Mouse (Mus musculus): ENCODE measurements around the gene Shoc2. TPM values are rescaled to one million over a fixed set of nuclear protein-coding genes. Genes with fewer than 3 reads are reported as not detected.
A peak's percentile ranks its signal among the peaks of the same experiment; 100 is the strongest.

The Shoc2 gene
- polyA plus RNA-seq, 1 experiment from 2014 or later: 59.6 TPM

- Histone ChIP-seq H3K27me3 (ENCODE audit: control insufficient read depth, insufficient read depth, low read length) (no peaks in the 10 kb centered on the region), H3K9ac (ENCODE audit: low read depth, low read length) (no peak overlapping the region), H3K27ac (ENCODE audit: low read depth, low read length) (no peak overlapping the region), H3K36me3 (ENCODE audit: control insufficient read depth, insufficient read depth, low read length) (peaks cover 1% of the 10 kb centered on the region; the same call in 1 of the 2 replicates), H3K4me1 (ENCODE audit: control insufficient read depth, insufficient read depth, low read length) (no peaks in the 10 kb centered on the region), H3K4me2 (replicated peaks; ENCODE audit: low read depth, low read length) (no peak overlapping the region), H3K4me3 (ENCODE audit: low read length) (no peak overlapping the region), H3K9me3 (ENCODE audit: control insufficient read depth, low read length) (no peaks in the 10 kb centered on the region)
- whole genome bisulfite sequencing: 74% methylated on average over 7 of the region's 7 CpGs
- no peak for ATAC-seq (ENCODE audit: low FRiP score, low TSS enrichment)
Measured at GRCm38 (mm10) chr19:54039441-54039840, 95.3 kb downstream of the Shoc2 start.

GRCm38 (mm10) chr19:54040356-54041028, 96.4 kb downstream of the Shoc2 start:
- H3K27ac ChIP-seq (ENCODE audit: low read depth, low read length): no peak overlapping the region
- no peaks in the 10 kb centered on the region for H3K36me3 ChIP-seq (ENCODE audit: control insufficient read depth, insufficient read depth, low read length)
- peaks cover 4% of the 10 kb centered on the region; the same call in 1 of the 2 replicates for H3K4me1 ChIP-seq (ENCODE audit: control insufficient read depth, insufficient read depth, low read length)
- H3K9me3 ChIP-seq (ENCODE audit: control insufficient read depth, low read length): no peaks in the 10 kb centered on the region
- H3K4me3 ChIP-seq (ENCODE audit: low read length): no peak overlapping the region
- H3K4me2 ChIP-seq (replicated peaks; ENCODE audit: low read depth, low read length): no peak overlapping the region; the same call in 1 of the 2 replicates
- no peak for ATAC-seq (ENCODE audit: low FRiP score, low TSS enrichment)
- peaks cover 4% of the 10 kb centered on the region; the same call in 1 of the 2 replicates for H3K27me3 ChIP-seq (ENCODE audit: control insufficient read depth, insufficient read depth, low read length)
- 37% methylated on average over 4 of the region's 4 CpGs for WGBS
- no peak overlapping the region for H3K9ac ChIP-seq (ENCODE audit: low read depth, low read length)

- 18% methylated on average over 5 of the region's 5 CpGs for WGBS
- Histone ChIP-seq H3K9me3 (ENCODE audit: control insufficient read depth, low read length) (no peaks in the 10 kb centered on the region), H3K4me2 (replicated peaks; ENCODE audit: low read depth, low read length) (no peak overlapping the region; the same call in 1 of the 2 replicates), H3K4me1 (ENCODE audit: control insufficient read depth, insufficient read depth, low read length) (peaks cover 7% of the 10 kb centered on the region; the same call in 1 of the 2 replicates), H3K27ac (ENCODE audit: low read depth, low read length) (no peak overlapping the region), H3K4me3 (ENCODE audit: low read length) (no peak overlapping the region), H3K27me3 (ENCODE audit: control insufficient read depth, insufficient read depth, low read length) (peaks cover 9% of the 10 kb centered on the region), H3K36me3 (ENCODE audit: control insufficient read depth, insufficient read depth, low read length) (no peaks in the 10 kb centered on the region), H3K9ac (ENCODE audit: low read depth, low read length) (no peak overlapping the region)
- ATAC-seq (ENCODE audit: low FRiP score, low TSS enrichment): no peak
Measured at GRCm38 (mm10) chr19:54041029-54041367, 96.9 kb downstream of the Shoc2 start.

GRCm38 (mm10) chr19:54043851-54044250, 99.7 kb downstream of the Shoc2 start, which contains the start of gene Adra2a:
Gene Adra2a, plus strand, starts transcription at chr19:54044151.
- H3K36me3 ChIP-seq (ENCODE audit: control insufficient read depth, insufficient read depth, low read length): no peaks in the 10 kb centered on the region
- H3K4me1 ChIP-seq (ENCODE audit: control insufficient read depth, insufficient read depth, low read length): peaks cover 31% of the 10 kb centered on the region
- WGBS: 75% methylated on average over 5 of the region's 5 CpGs
- no peak within 1 kb of the TSS for H3K27ac ChIP-seq (ENCODE audit: low read depth, low read length)
- ATAC-seq (ENCODE audit: low FRiP score, low TSS enrichment): no peak
- peak within 1 kb of the TSS; percentile 70 for H3K9ac ChIP-seq (ENCODE audit: low read depth, low read length)
- H3K27me3 ChIP-seq (ENCODE audit: control insufficient read depth, insufficient read depth, low read length): peaks cover 36% of the 10 kb centered on the region
- peak within 1 kb of the TSS; percentile 100 for H3K4me2 ChIP-seq (replicated peaks; ENCODE audit: low read depth, low read length)
- H3K9me3 ChIP-seq (ENCODE audit: control insufficient read depth, low read length): no peaks in the 10 kb centered on the region
- H3K4me3 ChIP-seq (ENCODE audit: low read length): peak within 1 kb of the TSS; percentile 58

- H3K4me2 ChIP-seq (replicated peaks; ENCODE audit: low read depth, low read length): peak overlapping the region; percentile 100
- WGBS: under 1% methylated on average over 59 of the region's 59 CpGs
- no peaks in the 10 kb centered on the region for H3K9me3 ChIP-seq (ENCODE audit: control insufficient read depth, low read length)
- peak overlapping the region; percentile 58 for H3K4me3 ChIP-seq (ENCODE audit: low read length)
- H3K36me3 ChIP-seq (ENCODE audit: control insufficient read depth, insufficient read depth, low read length): no peaks in the 10 kb centered on the region
- peaks cover 45% of the 10 kb centered on the region for H3K27me3 ChIP-seq (ENCODE audit: control insufficient read depth, insufficient read depth, low read length)
- peaks cover 31% of the 10 kb centered on the region for H3K4me1 ChIP-seq (ENCODE audit: control insufficient read depth, insufficient read depth, low read length)
- no peak overlapping the region for H3K27ac ChIP-seq (ENCODE audit: low read depth, low read length)
- ATAC-seq (ENCODE audit: low FRiP score, low TSS enrichment): peak; percentile 84
- peak overlapping the region; percentile 70 for H3K9ac ChIP-seq (ENCODE audit: low read depth, low read length)
Measured at GRCm38 (mm10) chr19:54044507-54045371, 100.6 kb downstream of the Shoc2 start.

- H3K27me3 ChIP-seq (ENCODE audit: control insufficient read depth, insufficient read depth, low read length): peaks cover 51% of the 10 kb centered on the region
- peak overlapping the region; percentile 70 for H3K9ac ChIP-seq (ENCODE audit: low read depth, low read length)
- peak; percentile 33; the same call in 1 of the 2 replicates for ATAC-seq (ENCODE audit: low FRiP score, low TSS enrichment)
- H3K9me3 ChIP-seq (ENCODE audit: control insufficient read depth, low read length): no peaks in the 10 kb centered on the region
- H3K36me3 ChIP-seq (ENCODE audit: control insufficient read depth, insufficient read depth, low read length): no peaks in the 10 kb centered on the region
- H3K4me1 ChIP-seq (ENCODE audit: control insufficient read depth, insufficient read depth, low read length): peaks cover 31% of the 10 kb centered on the region
- H3K27ac ChIP-seq (ENCODE audit: low read depth, low read length): no peak overlapping the region
- WGBS: 1% methylated on average over 29 of the region's 29 CpGs
- H3K4me3 ChIP-seq (ENCODE audit: low read length): peak overlapping the region; percentile 58
- H3K4me2 ChIP-seq (replicated peaks; ENCODE audit: low read depth, low read length): peak overlapping the region; percentile 100
Measured at GRCm38 (mm10) chr19:54045412-54045811, 101.3 kb downstream of the Shoc2 start.

GRCm38 (mm10) chr19:54045931-54046683, 102.0 kb downstream of the Shoc2 start:
- peaks cover 31% of the 10 kb centered on the region for H3K4me1 ChIP-seq (ENCODE audit: control insufficient read depth, insufficient read depth, low read length)
- WGBS: 3% methylated on average over 46 of the region's 55 CpGs
- H3K4me3 ChIP-seq (ENCODE audit: low read length): peak overlapping the region; percentile 58
- H3K4me2 ChIP-seq (replicated peaks; ENCODE audit: low read depth, low read length): peak overlapping the region; percentile 100
- no peaks in the 10 kb centered on the region for H3K36me3 ChIP-seq (ENCODE audit: control insufficient read depth, insufficient read depth, low read length)
- H3K9ac ChIP-seq (ENCODE audit: low read depth, low read length): peak overlapping the region; percentile 70; the same call in 1 of the 2 replicates
- H3K27me3 ChIP-seq (ENCODE audit: control insufficient read depth, insufficient read depth, low read length): peaks cover 51% of the 10 kb centered on the region
- no peak for ATAC-seq (ENCODE audit: low FRiP score, low TSS enrichment)
- no peak overlapping the region for H3K27ac ChIP-seq (ENCODE audit: low read depth, low read length)
- H3K9me3 ChIP-seq (ENCODE audit: control insufficient read depth, low read length): no peaks in the 10 kb centered on the region

- peak overlapping the region; percentile 58 for H3K4me3 ChIP-seq (ENCODE audit: low read length)
- H3K4me1 ChIP-seq (ENCODE audit: control insufficient read depth, insufficient read depth, low read length): peaks cover 31% of the 10 kb centered on the region
- H3K27ac ChIP-seq (ENCODE audit: low read depth, low read length): no peak overlapping the region
- 1% methylated on average over 43 of the region's 46 CpGs for WGBS
- H3K9ac ChIP-seq (ENCODE audit: low read depth, low read length): peak overlapping the region; percentile 44
- H3K36me3 ChIP-seq (ENCODE audit: control insufficient read depth, insufficient read depth, low read length): no peaks in the 10 kb centered on the region
- H3K9me3 ChIP-seq (ENCODE audit: control insufficient read depth, low read length): no peaks in the 10 kb centered on the region
- no peak for ATAC-seq (ENCODE audit: low FRiP score, low TSS enrichment)
- peak overlapping the region; percentile 100 for H3K4me2 ChIP-seq (replicated peaks; ENCODE audit: low read depth, low read length)
- H3K27me3 ChIP-seq (ENCODE audit: control insufficient read depth, insufficient read depth, low read length): peaks cover 51% of the 10 kb centered on the region
Measured at GRCm38 (mm10) chr19:54046684-54047070, 102.6 kb downstream of the Shoc2 start.

Measured in kidney, embryonic 14.5 days (tissue).